Mouse (Mus musculus) neural tube, embryonic 13.5 days (tissue): ENCODE data around the gene Ccnb2. TPM values are rescaled to one million over a fixed set of nuclear protein-coding genes. Genes with fewer than 3 reads are reported as not detected.

Source experiments
- ATAC-seq: fragments of 200-750 bp; cut with Nextera tagmentation; 2 replicates; pipeline ENCODE4 v1.8.0; 2017; ENCODE audit warnings: low read depth, mild to moderate bottlenecking, moderate TSS enrichment, moderate library complexity
- H3K27ac ChIP-seq: fragments of 300-500 bp; sonication (generic); replicated peaks from 2 replicates; pipeline ENCODE4 v1.5.1; 2015; ENCODE audit warnings: moderate library complexity, mild to moderate bottlenecking, inconsistent platforms
- H3K27me3 ChIP-seq: fragments of 300-500 bp; sonication (generic); 2 replicates; pipeline ENCODE4 v1.6.1; 2015; ENCODE audit warnings: mild to moderate bottlenecking, inconsistent platforms
- H3K36me3 ChIP-seq: fragments of 300-500 bp; sonication (generic); 2 replicates; pipeline ENCODE4 v1.6.1; 2015; ENCODE audit warnings: mild to moderate bottlenecking, inconsistent platforms
- H3K4me1 ChIP-seq: fragments of 300-500 bp; sonication (generic); replicated peaks from 2 replicates; pipeline ENCODE4 v1.6.1; 2015; ENCODE audit warnings: inconsistent platforms
- H3K4me2 ChIP-seq: fragments of 300-500 bp; sonication (generic); 2 replicates; pipeline ENCODE4 v1.6.1; 2015; ENCODE audit warnings: inconsistent platforms, mild to moderate bottlenecking, moderate library complexity
- H3K4me3 ChIP-seq: fragments of 300-500 bp; sonication (generic); 2 replicates; pipeline ENCODE4 v1.5.1; 2015; ENCODE audit warnings: mild to moderate bottlenecking, inconsistent platforms
- H3K9ac ChIP-seq: fragments of 300-500 bp; sonication (generic); 2 replicates; pipeline ENCODE4 v1.6.1; 2015; ENCODE audit warnings: moderate library complexity, mild to moderate bottlenecking, inconsistent platforms
- H3K9me3 ChIP-seq: fragments of 300-500 bp; sonication (generic); 2 replicates; pipeline ENCODE4 v1.6.1; 2016; ENCODE audit warnings: inconsistent platforms
- WGBS: fragments of 180-500 bp; shearing (Covaris S2); methylation state at CpG from one replicate; pipeline ENCODE4 v1.1.7; 2015; 5-methylcytosine and 5-hydroxymethylcytosine counted together
- polyA plus RNA-seq: library from polyadenylated mRNA; unstranded; fragments of >200 nt; fragmentation: Nextera tagmentation; extraction: Ambion mirVana; gene quantifications from 2 replicates; pipeline ENCODE4 v1.2.1, GENCODE M21; 2015

The Ccnb2 gene
- polyA plus RNA-seq, 1 experiment from 2014 or later = 33.6 TPM

- no peak for ATAC-seq
- Histone ChIP-seq H3K27ac (no peak overlapping the region), H3K27me3 (no peaks in the 10 kb centered on the region), H3K4me2 (no peak overlapping the region), H3K4me1 (no peaks in the 10 kb centered on the region), H3K4me3 (no peak overlapping the region), H3K9me3 (no peaks in the 10 kb centered on the region), H3K36me3 (peaks cover 10% of the 10 kb centered on the region), H3K9ac (no peak overlapping the region)
- WGBS = 96% methylated on average over 8 of the region's 8 CpGs
Measured at GRCm38 (mm10) chr9:70401937-70402539, 19.3 kb downstream of the Ccnb2 start.

- 88% methylated on average over 2 of the region's 2 CpGs for WGBS
- Histone ChIP-seq H3K27me3 (no peaks in the 10 kb centered on the region), H3K4me2 (no peak overlapping the region), H3K27ac (no peak overlapping the region), H3K4me3 (no peak overlapping the region), H3K9ac (no peak overlapping the region), H3K9me3 (no peaks in the 10 kb centered on the region), H3K36me3 (no peaks in the 10 kb centered on the region), H3K4me1 (peaks cover 6% of the 10 kb centered on the region)
- ATAC-seq = no peak
Measured at GRCm38 (mm10) chr9:70396083-70396482, 25.3 kb downstream of the Ccnb2 start.

- Histone ChIP-seq H3K27ac (no peak overlapping the region), H3K36me3 (no peaks in the 10 kb centered on the region), H3K9me3 (no peaks in the 10 kb centered on the region), H3K9ac (no peak overlapping the region), H3K4me3 (no peak overlapping the region), H3K27me3 (no peaks in the 10 kb centered on the region), H3K4me1 (peaks cover 6% of the 10 kb centered on the region), H3K4me2 (no peak overlapping the region)
- ATAC-seq = no peak
- WGBS = 91% methylated on average over 12 of the region's 12 CpGs
Measured at GRCm38 (mm10) chr9:70395617-70396016, 25.7 kb downstream of the Ccnb2 start.

- H3K36me3 ChIP-seq = no peaks in the 10 kb centered on the region
- H3K4me3 ChIP-seq = no peak overlapping the region
- ATAC-seq = peak; percentile 75; the same call in 1 of the 2 replicates
- H3K4me2 ChIP-seq = no peak overlapping the region
- 21% methylated on average over 6 of the region's 6 CpGs for WGBS
- no peak overlapping the region for H3K27ac ChIP-seq
- H3K9me3 ChIP-seq = no peaks in the 10 kb centered on the region
- peaks cover 6% of the 10 kb centered on the region for H3K4me1 ChIP-seq
- no peaks in the 10 kb centered on the region for H3K27me3 ChIP-seq
- no peak overlapping the region for H3K9ac ChIP-seq
Measured at GRCm38 (mm10) chr9:70392563-70392907, 28.8 kb downstream of the Ccnb2 start.

GRCm38 (mm10) chr9:70391660-70392562 is 29.4 kb downstream of the Ccnb2 start:
- Histone ChIP-seq H3K9me3 (no peaks in the 10 kb centered on the region), H3K4me3 (no peak overlapping the region), H3K36me3 (no peaks in the 10 kb centered on the region), H3K9ac (no peak overlapping the region), H3K4me1 (peaks cover 6% of the 10 kb centered on the region), H3K4me2 (no peak overlapping the region), H3K27me3 (no peaks in the 10 kb centered on the region), H3K27ac (no peak overlapping the region)
- 81% methylated on average over 12 of the region's 12 CpGs for WGBS
- ATAC-seq = peak; percentile 40; the same call in 1 of the 2 replicates

GRCm38 (mm10) chr9:70391042-70391441 is 30.3 kb downstream of the Ccnb2 start:
- Histone ChIP-seq H3K9ac (no peak overlapping the region), H3K36me3 (no peaks in the 10 kb centered on the region), H3K9me3 (no peaks in the 10 kb centered on the region), H3K4me2 (no peak overlapping the region), H3K27ac (no peak overlapping the region), H3K4me3 (no peak overlapping the region), H3K27me3 (no peaks in the 10 kb centered on the region), H3K4me1 (peaks cover 6% of the 10 kb centered on the region)
- ATAC-seq = no peak
- 88% methylated on average over 5 of the region's 5 CpGs for WGBS

- Histone ChIP-seq H3K27me3 (no peaks in the 10 kb centered on the region), H3K36me3 (no peaks in the 10 kb centered on the region; the same call in 1 of the 2 replicates), H3K9me3 (no peaks in the 10 kb centered on the region), H3K4me3 (no peak overlapping the region), H3K27ac (no peak overlapping the region), H3K9ac (no peak overlapping the region), H3K4me1 (peaks cover 6% of the 10 kb centered on the region), H3K4me2 (no peak overlapping the region)
- ATAC-seq = no peak
- WGBS = 91% methylated on average over 3 of the region's 3 CpGs
Measured at GRCm38 (mm10) chr9:70389548-70389947, 31.8 kb downstream of the Ccnb2 start.

GRCm38 (mm10) chr9:70387410-70388119 is 33.8 kb downstream of the Ccnb2 start:
- Histone ChIP-seq H3K27ac (no peak overlapping the region), H3K36me3 (no peaks in the 10 kb centered on the region; the same call in none of the 2 replicates), H3K9me3 (no peaks in the 10 kb centered on the region), H3K4me1 (peaks cover 6% of the 10 kb centered on the region), H3K4me2 (no peak overlapping the region), H3K27me3 (no peaks in the 10 kb centered on the region), H3K4me3 (no peak overlapping the region), H3K9ac (no peak overlapping the region)
- WGBS = 97% methylated on average over 4 of the region's 4 CpGs
- no peak for ATAC-seq

GRCm38 (mm10) chr9:70384958-70385728 is 36.2 kb downstream of the Ccnb2 start:
- Histone ChIP-seq H3K9me3 (no peaks in the 10 kb centered on the region), H3K4me3 (no peak overlapping the region), H3K4me2 (no peak overlapping the region), H3K9ac (no peak overlapping the region), H3K36me3 (no peaks in the 10 kb centered on the region; the same call in none of the 2 replicates), H3K27ac (no peak overlapping the region), H3K27me3 (no peaks in the 10 kb centered on the region), H3K4me1 (no peaks in the 10 kb centered on the region)
- WGBS = 91% methylated on average over 18 of the region's 18 CpGs
- no peak for ATAC-seq

GRCm38 (mm10) chr9:70384494-70384893 is 36.9 kb downstream of the Ccnb2 start:
- H3K27me3 ChIP-seq = no peaks in the 10 kb centered on the region
- no peak for ATAC-seq
- H3K9ac ChIP-seq = no peak overlapping the region
- H3K4me2 ChIP-seq = no peak overlapping the region
- H3K4me1 ChIP-seq = no peaks in the 10 kb centered on the region
- no peak overlapping the region for H3K27ac ChIP-seq
- 93% methylated on average over 4 of the region's 4 CpGs for WGBS
- no peaks in the 10 kb centered on the region; the same call in none of the 2 replicates for H3K36me3 ChIP-seq
- H3K9me3 ChIP-seq = no peaks in the 10 kb centered on the region
- H3K4me3 ChIP-seq = no peak overlapping the region

- H3K27me3 ChIP-seq = no peaks in the 10 kb centered on the region
- H3K4me2 ChIP-seq = no peak overlapping the region
- no peak overlapping the region for H3K9ac ChIP-seq
- no peaks in the 10 kb centered on the region for H3K9me3 ChIP-seq
- 80% methylated on average over 10 of the region's 10 CpGs for WGBS
- no peak overlapping the region for H3K27ac ChIP-seq
- no peak overlapping the region for H3K4me3 ChIP-seq
- peaks cover 1% of the 10 kb centered on the region for H3K36me3 ChIP-seq
- ATAC-seq = no peak
- no peaks in the 10 kb centered on the region for H3K4me1 ChIP-seq
Measured at GRCm38 (mm10) chr9:70383750-70384149, 37.6 kb downstream of the Ccnb2 start.
